Mouse (Mus musculus) liver, embryonic 11.5 days (tissue): Measurements from ENCODE around the gene Tram2. TPM values are rescaled to one million over a fixed set of nuclear protein-coding genes. Genes with fewer than 3 reads are reported as not detected.

Experiments
- ATAC-seq: fragments of 200-750 bp; cut with Nextera tagmentation; replicated peaks from 2 replicates; pipeline ENCODE4 v1.8.0; 2017; ENCODE audit warnings: moderate number of reproducible peaks, mild to moderate bottlenecking, moderate TSS enrichment, moderate library complexity; ENCODE audit not compliant: low FRiP score
- DNase-seq: peaks from one replicate; pipeline ENCODE4 v3.0.0-alpha.2; 2017; ENCODE audit warnings: low spot score
- H3K27ac ChIP-seq: fragments of 300-500 bp; sonication (generic); 2 replicates; pipeline ENCODE4 v1.5.1; 2014; ENCODE audit warnings: mild to moderate bottlenecking, low read depth, low read length, control low read depth
- H3K27me3 ChIP-seq: fragments of 300-500 bp; sonication (generic); replicated peaks from 2 replicates; pipeline ENCODE4 v1.6.1; 2014; ENCODE audit warnings: low read length, mixed read lengths; ENCODE audit not compliant: control insufficient read depth, insufficient read depth
- H3K36me3 ChIP-seq: fragments of 300-500 bp; sonication (generic); 2 replicates; pipeline ENCODE4 v1.6.1; 2014; ENCODE audit warnings: mild to moderate bottlenecking, low read length, moderate library complexity, mixed read lengths; ENCODE audit not compliant: control insufficient read depth, insufficient read depth
- H3K4me1 ChIP-seq: fragments of 300-500 bp; sonication (generic); replicated peaks from 2 replicates; pipeline ENCODE4 v1.6.1; 2014; ENCODE audit warnings: low read length, mixed read lengths; ENCODE audit not compliant: control insufficient read depth, insufficient read depth
- H3K4me2 ChIP-seq: fragments of 300-500 bp; sonication (generic); 2 replicates; pipeline ENCODE4 v1.6.1; 2014; ENCODE audit warnings: mild to moderate bottlenecking, control low read depth, moderate library complexity
- H3K4me3 ChIP-seq: fragments of 300-500 bp; sonication (generic); 2 replicates; pipeline ENCODE4 v1.5.1; 2014; ENCODE audit warnings: low read depth, low read length, control low read depth
- H3K9ac ChIP-seq: fragments of 300-500 bp; sonication (generic); 2 replicates; pipeline ENCODE4 v1.6.1; 2014; ENCODE audit warnings: low read depth, low read length, control low read depth
- H3K9me3 ChIP-seq: fragments of 300-500 bp; sonication (generic); 2 replicates; pipeline ENCODE4 v1.6.1; 2016; ENCODE audit warnings: low read length, inconsistent platforms, mixed read lengths; ENCODE audit not compliant: control insufficient read depth
- WGBS: fragments of 180-500 bp; shearing (Covaris S2); extraction: QIAGEN DNeasy Blood & Tissue Kit; methylation state at CpG from one replicate; pipeline ENCODE4 v1.1.7; 2014; 5-methylcytosine and 5-hydroxymethylcytosine counted together
- polyA plus RNA-seq: library from polyadenylated mRNA; unstranded; fragments of >200 nt; fragmentation: Nextera tagmentation; extraction: Ambion mirVana; gene quantifications from 2 replicates; pipeline ENCODE4 v1.2.1, GENCODE M21; 2014

Gene Tram2
- polyA plus RNA-seq, 1 experiment from 2014 or later, result 3.9 TPM

DNA sequence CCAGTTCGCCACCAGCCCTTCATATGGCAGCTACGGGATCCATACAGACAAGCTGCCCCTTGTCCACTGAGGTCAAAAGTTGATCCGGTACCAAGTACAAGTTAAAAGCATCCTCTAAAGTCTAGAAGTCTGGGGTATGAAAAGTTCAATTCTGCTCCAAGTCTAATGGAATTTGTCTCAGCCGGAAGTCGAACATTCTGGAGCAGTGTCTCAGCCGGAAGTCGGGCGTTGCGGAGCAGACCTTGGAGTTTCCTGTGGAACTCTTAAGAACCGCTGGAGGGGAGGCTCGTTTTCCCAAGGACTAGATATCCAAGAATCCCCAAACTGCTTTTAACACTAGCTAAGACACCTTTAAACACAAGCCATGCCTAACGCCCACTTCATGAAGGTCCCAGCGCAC lies 8.4 kb downstream of the Tram2 start:
- no peaks in the 10 kb centered on the region for H3K9me3 ChIP-seq
- no peak overlapping the region for H3K4me2 ChIP-seq
- no peaks in the 10 kb centered on the region for H3K27me3 ChIP-seq
- no peaks in the 10 kb centered on the region for H3K36me3 ChIP-seq
- H3K4me1 ChIP-seq, result 0 out of 2 replicates have a peak, but pooled peaks cover 5% of the 10 kb centered on the region
- no peak for DNase-seq
- H3K4me3 ChIP-seq, result no peak overlapping the region
- ATAC-seq, result no peak
- no peak overlapping the region for H3K9ac ChIP-seq
- WGBS, result 78% methylated on average over 13 of the region's 13 CpGs
- no peak overlapping the region for H3K27ac ChIP-seq

DNA sequence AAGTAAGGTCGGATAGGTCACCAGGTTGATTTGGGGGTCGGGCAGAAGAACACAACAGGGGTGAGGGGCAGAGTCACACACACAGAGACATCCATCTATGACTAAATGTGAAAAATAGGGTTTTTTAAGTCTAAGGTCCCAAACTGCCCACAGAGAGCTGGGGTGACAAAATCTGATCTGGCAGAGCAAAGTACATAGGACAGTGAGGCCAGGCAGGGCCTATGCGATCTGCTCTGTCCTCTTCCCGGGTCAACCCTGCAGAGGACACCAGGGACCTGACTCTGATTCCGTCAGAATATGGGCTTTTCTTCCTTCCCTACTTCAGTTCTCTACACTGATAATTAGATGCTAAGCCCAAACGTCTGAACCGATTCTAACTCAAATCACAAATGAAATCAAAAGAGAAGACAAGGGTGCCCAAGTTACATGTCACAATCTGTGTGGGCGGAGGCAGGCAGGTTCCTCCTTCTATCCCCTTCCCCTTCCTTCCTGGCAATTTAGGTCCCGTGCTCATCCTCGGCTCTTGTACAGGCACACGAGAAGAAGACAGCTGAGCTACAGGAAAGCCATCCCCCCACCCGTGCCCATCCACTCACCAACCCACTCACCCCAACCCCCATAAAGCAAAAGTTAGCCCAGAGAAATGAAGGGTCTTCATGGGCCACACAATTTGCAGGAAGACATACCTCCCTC lies 9.1 kb downstream of the Tram2 start:
- H3K9ac ChIP-seq, result no peak overlapping the region
- no peaks in the 10 kb centered on the region for H3K36me3 ChIP-seq
- 0 out of 2 replicates have a peak, but pooled peaks cover 5% of the 10 kb centered on the region for H3K4me1 ChIP-seq
- no peak overlapping the region for H3K27ac ChIP-seq
- H3K4me3 ChIP-seq, result no peak overlapping the region
- no peaks in the 10 kb centered on the region for H3K27me3 ChIP-seq
- no peak for DNase-seq
- 66% methylated on average over 12 of the region's 12 CpGs for WGBS
- ATAC-seq, result no peak
- H3K4me2 ChIP-seq, result 0 out of 2 replicates have a peak overlapping the region, but pooled peaks have one; percentile 7
- H3K9me3 ChIP-seq, result no peaks in the 10 kb centered on the region

GRCm38 (mm10) chr1:21068491-21068890 lies 10.5 kb downstream of the Tram2 start:
- no peaks in the 10 kb centered on the region for H3K36me3 ChIP-seq
- 47% methylated on average over 1 of the region's 1 CpGs for WGBS
- H3K9me3 ChIP-seq, result no peaks in the 10 kb centered on the region
- 0 out of 2 replicates have a peak, but pooled peaks cover 5% of the 10 kb centered on the region for H3K4me1 ChIP-seq
- DNase-seq (no peak), ATAC-seq (no peak)
- no peak overlapping the region for H3K4me2 ChIP-seq
- no peak overlapping the region for H3K27ac ChIP-seq
- H3K4me3 ChIP-seq, result no peak overlapping the region
- H3K9ac ChIP-seq, result no peak overlapping the region
- no peaks in the 10 kb centered on the region for H3K27me3 ChIP-seq

DNA sequence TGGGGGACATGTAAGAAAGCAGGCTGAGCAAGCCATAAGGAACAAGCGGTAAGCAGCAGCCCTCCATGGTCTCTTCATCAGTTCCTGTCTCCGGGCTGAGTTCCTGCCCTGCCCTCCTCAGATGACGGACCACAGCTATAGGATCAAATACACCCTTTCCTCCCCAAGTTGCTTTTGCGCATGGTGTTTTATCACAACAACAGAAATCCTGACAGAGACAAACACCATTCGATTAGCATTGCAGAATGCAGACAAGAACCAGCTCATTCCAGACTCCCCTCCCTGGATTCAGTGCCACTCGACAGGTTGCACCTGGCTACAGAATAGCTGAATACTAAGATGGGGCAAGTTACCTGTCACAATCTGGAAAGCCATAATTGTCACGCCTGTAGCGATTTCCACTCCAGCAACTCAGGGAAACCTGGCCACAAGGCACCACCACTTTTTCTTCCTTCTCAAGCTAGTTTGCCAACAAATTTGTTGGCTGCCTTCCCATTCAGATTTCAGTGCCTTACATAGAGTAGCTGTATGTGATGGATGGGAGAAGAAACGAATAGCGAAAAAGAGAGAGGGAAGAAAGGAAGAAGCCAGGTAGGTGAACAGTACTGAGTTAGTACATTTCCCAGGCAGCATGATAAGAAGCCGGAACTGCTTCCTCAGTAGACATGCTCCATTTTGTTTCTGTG lies 11.3 kb downstream of the Tram2 start:
- Histone ChIP-seq H3K27me3 (no peaks in the 10 kb centered on the region), H3K36me3 (no peaks in the 10 kb centered on the region), H3K9me3 (no peaks in the 10 kb centered on the region), H3K9ac (no peak overlapping the region), H3K4me1 (0 out of 2 replicates have a peak, but pooled peaks cover 5% of the 10 kb centered on the region), H3K4me2 (no peak overlapping the region), H3K4me3 (no peak overlapping the region), H3K27ac (no peak overlapping the region)
- 86% methylated on average over 11 of the region's 11 CpGs for WGBS
- DNase-seq, result no peak
- no peak for ATAC-seq

GRCm38 (mm10) chr1:21064153-21064552 lies 14.9 kb downstream of the Tram2 start:
- WGBS, result 83% methylated on average over 5 of the region's 5 CpGs
- H3K36me3 ChIP-seq, result no peaks in the 10 kb centered on the region
- H3K4me1 ChIP-seq, result no peaks in the 10 kb centered on the region
- H3K4me2 ChIP-seq, result no peak overlapping the region
- H3K9ac ChIP-seq, result no peak overlapping the region
- no peaks in the 10 kb centered on the region for H3K9me3 ChIP-seq
- ATAC-seq (no peak), DNase-seq (no peak)
- no peaks in the 10 kb centered on the region for H3K27me3 ChIP-seq
- no peak overlapping the region for H3K27ac ChIP-seq
- no peak overlapping the region for H3K4me3 ChIP-seq

- no peaks in the 10 kb centered on the region for H3K27me3 ChIP-seq
- H3K9me3 ChIP-seq, result no peaks in the 10 kb centered on the region
- no peak overlapping the region for H3K4me3 ChIP-seq
- no peaks in the 10 kb centered on the region for H3K4me1 ChIP-seq
- DNase-seq, result no peak
- no peaks in the 10 kb centered on the region for H3K36me3 ChIP-seq
- ATAC-seq, result no peak
- H3K4me2 ChIP-seq, result no peak overlapping the region
- H3K9ac ChIP-seq, result no peak overlapping the region
- WGBS, result 82% methylated on average over 5 of the region's 5 CpGs
- H3K27ac ChIP-seq, result no peak overlapping the region
These were observed 19.5 kb downstream of the Tram2 start for GRCm38 (mm10) chr1:21059385-21060109.

DNA sequence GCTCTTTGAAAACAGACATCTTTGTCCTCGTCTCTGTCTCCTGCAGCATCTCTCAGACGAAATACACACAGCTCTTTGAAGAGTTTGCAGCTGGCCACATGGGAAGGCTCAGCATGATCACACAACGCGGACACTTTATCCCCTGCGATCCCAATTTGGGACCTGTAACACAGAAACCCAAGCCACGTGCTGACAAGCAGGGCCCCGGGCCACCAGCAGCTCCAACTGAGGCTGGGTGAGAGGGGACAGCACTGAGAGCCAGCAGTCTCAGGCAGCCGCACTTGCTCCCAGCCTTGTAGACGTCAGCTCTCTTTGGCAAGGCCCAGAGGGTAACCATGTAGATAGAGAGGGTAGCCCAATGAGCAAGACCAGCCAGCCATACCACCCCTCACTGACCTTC lies 26.0 kb downstream of the Tram2 start:
- DNase-seq, result no peak
- Histone ChIP-seq H3K4me3 (no peak overlapping the region), H3K4me1 (peaks cover 17% of the 10 kb centered on the region), H3K9ac (no peak overlapping the region), H3K36me3 (no peaks in the 10 kb centered on the region), H3K27me3 (no peaks in the 10 kb centered on the region), H3K27ac (no peak overlapping the region), H3K4me2 (no peak overlapping the region), H3K9me3 (no peaks in the 10 kb centered on the region)
- 79% methylated on average over 9 of the region's 9 CpGs for WGBS
- no peak for ATAC-seq

GRCm38 (mm10) chr1:21052608-21053007 lies 26.4 kb downstream of the Tram2 start:
- Histone ChIP-seq H3K9ac (no peak overlapping the region), H3K4me2 (no peak overlapping the region), H3K27me3 (no peaks in the 10 kb centered on the region), H3K27ac (no peak overlapping the region), H3K4me1 (peaks cover 18% of the 10 kb centered on the region), H3K4me3 (no peak overlapping the region), H3K36me3 (no peaks in the 10 kb centered on the region), H3K9me3 (no peaks in the 10 kb centered on the region)
- ATAC-seq, result no peak
- WGBS, result 63% methylated on average over 5 of the region's 5 CpGs
- DNase-seq, result no peak
